19 mouse cellular contexts compared by ENCODE assay signal in the genomic region with DNA sequence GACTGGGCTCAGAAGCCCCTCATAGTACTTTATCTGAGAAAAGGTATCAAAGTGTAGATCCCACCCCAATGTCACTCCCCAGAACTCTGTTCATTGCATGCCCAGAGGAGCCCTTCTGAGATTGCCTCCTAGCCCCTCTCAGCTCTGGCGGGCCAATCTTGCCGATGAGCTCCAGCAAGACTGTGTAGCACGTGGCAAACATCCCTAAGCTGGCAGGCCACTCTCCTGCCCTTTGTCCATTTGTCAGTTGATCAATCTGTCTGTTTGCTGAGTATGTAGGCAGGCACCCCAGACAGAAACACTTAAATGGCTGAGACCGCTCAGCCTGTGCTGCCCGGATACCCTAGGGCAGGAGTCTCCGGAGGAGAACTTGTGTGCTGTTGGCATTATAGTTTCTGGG. TPM values are rescaled to one million over a fixed set of nuclear protein-coding genes. Genes with fewer than 3 reads are reported as not detected.
DNase-seq lines count a peak whose midpoint lies in the region; ATAC-seq and TF ChIP-seq lines count a peak whose summit lies in the region.
"Had no signal": no experiment of that assay in that cellular context is flagged by ENCODE, and none has a peak within 500 bp of the region (broad histone marks: within the 10 kb centered on the region; RNA-seq: fewer than 3 reads in every experiment).

No protein-coding gene starts in this region.

- no peak for ATAC-seq in neural tube, embryonic 11.5 days (ENCODE audit: insufficient read depth, low FRiP score, low TSS enrichment)
- no peak for ATAC-seq in hindbrain, embryonic 14.5 days (ENCODE audit: low FRiP score)
- no peak for ATAC-seq in neural tube, embryonic 15.5 days (ENCODE audit: low FRiP score)
- no peak for ATAC-seq in intestine, postnatal 0 days

- no peaks in the 10 kb centered on the region for H3K9me3 ChIP-seq in neural tube, embryonic 11.5 days (ENCODE audit: control insufficient read depth, low read length)
- no peaks in the 10 kb centered on the region for H3K9me3 ChIP-seq in hindbrain, embryonic 14.5 days (ENCODE audit: control insufficient read depth, low read length)
- H3K9me3 ChIP-seq in neural tube, embryonic 15.5 days (replicated peaks): no peaks in the 10 kb centered on the region
- no peaks in the 10 kb centered on the region for H3K9me3 ChIP-seq in intestine, postnatal 0 days (ENCODE audit: control insufficient read depth)
- H3K9me3 ChIP-seq: liver, embryonic 13.5 days had no signal

- H3K27ac ChIP-seq in neural tube, embryonic 11.5 days (ENCODE audit: low read depth, low read length): peak overlapping the region; percentile 99
- peak overlapping the region; percentile 80 for H3K27ac ChIP-seq in hindbrain, embryonic 14.5 days
- peak overlapping the region; percentile 76 for H3K27ac ChIP-seq in neural tube, embryonic 15.5 days (replicated peaks)
- no peak overlapping the region for H3K27ac ChIP-seq in intestine, postnatal 0 days (ENCODE audit: low read depth, low read length)
- H3K27ac ChIP-seq: liver, embryonic 13.5 days; macrophage had no signal

- peak; percentile 79 for DNase-seq in heart, adult 11 months
- no peak for DNase-seq in heart, postnatal 14 days
- no peak for DNase-seq in neural tube, embryonic 11.5 days (ENCODE audit: low spot score)
- no peak for DNase-seq in neural tube, embryonic 10.5 days (ENCODE audit: extremely low spot score, low spot score)
- no peak for DNase-seq in hindbrain, embryonic 14.5 days (ENCODE audit: low spot score)
- DNase-seq in testis, postnatal 10 days (ENCODE audit: low spot score): no peak
- DNase-seq: cerebellum, adult 11-12 months; kidney, adult 18-20 months; kidney, postnatal 4 days; liver, embryonic 13.5 days had no signal

- H3K27me3 ChIP-seq in neural tube, embryonic 11.5 days (ENCODE audit: control insufficient read depth, insufficient read depth, low read length): no peaks in the 10 kb centered on the region
- H3K27me3 ChIP-seq in hindbrain, embryonic 14.5 days (ENCODE audit: control insufficient read depth, insufficient read depth, low read length): no peaks in the 10 kb centered on the region
- no peaks in the 10 kb centered on the region for H3K27me3 ChIP-seq in neural tube, embryonic 15.5 days (replicated peaks)
- no peaks in the 10 kb centered on the region for H3K27me3 ChIP-seq in intestine, postnatal 0 days (replicated peaks; ENCODE audit: control insufficient read depth, insufficient read depth, low read length)
- H3K27me3 ChIP-seq: liver, embryonic 13.5 days had no signal

- H3K4me2 ChIP-seq in neural tube, embryonic 11.5 days (ENCODE audit: low read depth): no peak overlapping the region
- H3K4me2 ChIP-seq in hindbrain, embryonic 14.5 days (replicated peaks): no peak overlapping the region
- no peak overlapping the region for H3K4me2 ChIP-seq in neural tube, embryonic 15.5 days
- no peak overlapping the region for H3K4me2 ChIP-seq in intestine, postnatal 0 days (replicated peaks; ENCODE audit: low read depth)
- H3K4me2 ChIP-seq: liver, embryonic 13.5 days had no signal

- H3K4me3 ChIP-seq in neural tube, embryonic 11.5 days (ENCODE audit: low read depth, low read length): no peak overlapping the region
- H3K4me3 ChIP-seq in hindbrain, embryonic 14.5 days (replicated peaks; ENCODE audit: low read length): no peak overlapping the region
- no peak overlapping the region for H3K4me3 ChIP-seq in neural tube, embryonic 15.5 days (replicated peaks)
- H3K4me3 ChIP-seq in intestine, postnatal 0 days (ENCODE audit: low read depth, low read length): no peak overlapping the region
- H3K4me3 ChIP-seq: erythroblast, embryonic 14.5 days; liver, embryonic 13.5 days; myocyte had no signal

- no peaks in the 10 kb centered on the region for H3K36me3 ChIP-seq in neural tube, embryonic 11.5 days (ENCODE audit: control insufficient read depth, insufficient read depth, low read length)
- no peaks in the 10 kb centered on the region for H3K36me3 ChIP-seq in hindbrain, embryonic 14.5 days (replicated peaks; ENCODE audit: control insufficient read depth, insufficient read depth)
- H3K36me3 ChIP-seq in neural tube, embryonic 15.5 days: no peaks in the 10 kb centered on the region
- no peaks in the 10 kb centered on the region for H3K36me3 ChIP-seq in intestine, postnatal 0 days (ENCODE audit: control insufficient read depth, insufficient read depth)
- H3K36me3 ChIP-seq: liver, embryonic 13.5 days had no signal

- no peak overlapping the region; the same call in 1 of the 2 replicates for H3K9ac ChIP-seq in neural tube, embryonic 11.5 days (ENCODE audit: low read length)
- H3K9ac ChIP-seq in hindbrain, embryonic 14.5 days: no peak overlapping the region
- no peak overlapping the region for H3K9ac ChIP-seq in neural tube, embryonic 15.5 days (replicated peaks)
- H3K9ac ChIP-seq in intestine, postnatal 0 days (ENCODE audit: low read depth, low read length): no peak overlapping the region
- H3K9ac ChIP-seq: liver, embryonic 13.5 days had no signal

- intact Hi-C loops in heart, postnatal 14 days (cut with DNase I): no loop called here

- 74% methylated on average over 6 of the region's 6 CpGs for WGBS in neural tube, embryonic 11.5 days
- WGBS in hindbrain, embryonic 14.5 days: 55% methylated on average over 6 of the region's 6 CpGs
- WGBS in neural tube, embryonic 15.5 days: 63% methylated on average over 6 of the region's 6 CpGs
- 90% methylated on average over 6 of the region's 6 CpGs for WGBS in intestine, postnatal 0 days

- no peak for TF ChIP-seq CTCF in intestine, postnatal 0 days (IDR thresholded peaks at IDR 0.05; ENCODE audit: low read depth)

- peaks cover 27% of the 10 kb centered on the region for H3K4me1 ChIP-seq in neural tube, embryonic 11.5 days (ENCODE audit: control insufficient read depth, insufficient read depth, low read length)
- peaks cover 30% of the 10 kb centered on the region for H3K4me1 ChIP-seq in hindbrain, embryonic 14.5 days (replicated peaks; ENCODE audit: control insufficient read depth, insufficient read depth, low read length)
- peaks cover 38% of the 10 kb centered on the region for H3K4me1 ChIP-seq in neural tube, embryonic 15.5 days
- H3K4me1 ChIP-seq in intestine, postnatal 0 days (replicated peaks; ENCODE audit: control insufficient read depth, insufficient read depth, low read length): 0 out of 2 replicates have a peak, but pooled peaks cover 2% of the 10 kb centered on the region

RNA-seq across cellular contexts. Expression of a gene that starts 30.2 kb away (rescaled TPM):
- total RNA-seq in heart, postnatal 14 days (2021): not detected
- polyA plus RNA-seq in neural tube, embryonic 11.5 days (2014; fragmentation: Nextera tagmentation; extraction: Ambion mirVana): 0.29 TPM in 1 of 2 replicates, not detected in the other
- polyA plus RNA-seq in hindbrain, embryonic 14.5 days (2014; fragmentation: Nextera tagmentation; extraction: Ambion mirVana): not detected in 2 replicates
- polyA plus RNA-seq in neural tube, embryonic 15.5 days (2015; fragmentation: Nextera tagmentation; extraction: Ambion mirVana): 0.52 TPM in 1 of 2 replicates, not detected in the other
- 3.3 and 5.8 TPM in 2 replicates for polyA plus RNA-seq in intestine, postnatal 0 days (2015; fragmentation: Nextera tagmentation; extraction: Ambion mirVana)
- total RNA-seq: gastrocnemius, adult 8-10 months; heart, postnatal 25 days; left cerebral cortex, adult 8-10 months had no signal
- polyA plus RNA-seq: macrophage, myocyte had no signal

RNA-seq across cellular contexts. Expression of a gene that starts 45.0 kb away (rescaled TPM):
- total RNA-seq in heart, postnatal 14 days (2021): not detected
- polyA plus RNA-seq in neural tube, embryonic 11.5 days (2014; fragmentation: Nextera tagmentation; extraction: Ambion mirVana): not detected in 2 replicates
- polyA plus RNA-seq in hindbrain, embryonic 14.5 days (2014; fragmentation: Nextera tagmentation; extraction: Ambion mirVana): 0.21 TPM in 1 of 2 replicates, not detected in the other
- 0.43 TPM in 1 of 2 replicates, not detected in the other for polyA plus RNA-seq in neural tube, embryonic 15.5 days (2015; fragmentation: Nextera tagmentation; extraction: Ambion mirVana)
- 24.6 and 25.9 TPM in 2 replicates for polyA plus RNA-seq in intestine, postnatal 0 days (2015; fragmentation: Nextera tagmentation; extraction: Ambion mirVana)
- total RNA-seq: common myeloid progenitor, adult 5-6 weeks; gastrocnemius, adult 8-10 months; heart, postnatal 25 days; left cerebral cortex, adult 8-10 months had no signal
- polyA plus RNA-seq: macrophage, myocyte had no signal

RNA-seq across cellular contexts. Expression of a gene that starts 55.4 kb away (rescaled TPM):
- 10 to 100 TPM; 14.0 to 15.0 TPM for total RNA-seq in heart, postnatal 14 days (2021)
- polyA plus RNA-seq in neural tube, embryonic 11.5 days (2014; fragmentation: Nextera tagmentation; extraction: Ambion mirVana): 53.7 and 57.8 TPM in 2 replicates
- polyA plus RNA-seq in hindbrain, embryonic 14.5 days (2014; fragmentation: Nextera tagmentation; extraction: Ambion mirVana): 15.6 and 19.9 TPM in 2 replicates
- 15.0 and 16.8 TPM in 2 replicates for polyA plus RNA-seq in neural tube, embryonic 15.5 days (2015; fragmentation: Nextera tagmentation; extraction: Ambion mirVana)
- polyA plus RNA-seq in intestine, postnatal 0 days (2015; fragmentation: Nextera tagmentation; extraction: Ambion mirVana): 15.9 and 16.5 TPM in 2 replicates
- polyA plus RNA-seq: macrophage had no signal

Comparison
In these comparisons a context has a peak if more than half of its experiments do, and no peak if none do; other contexts are left out.
1. RNA of a gene that starts 45.0 kb away (polyA plus RNA-seq): 24.6 to 25.9 TPM in intestine, postnatal 0 days; 0.21 TPM in hindbrain, embryonic 14.5 days, not detected in neural tube, embryonic 11.5 days and 0.43 TPM in neural tube, embryonic 15.5 days; every median in the first group is over 10 times any median in the second.